Mouse (Mus musculus) T-helper 17 cell (primary cell): Measurements from ENCODE around the gene Lsmem1.

Source experiments
- in situ Hi-C, 2 experiments: fragments of 300-600 bp; cut with MboI, MseI; formaldehyde crosslinking; loops; 1 replicate in 1 of 2; 2 replicates in 1 of 2; pipeline ENCODE4 v1.15.1; 2025; ENCODE audit warnings: high pct_unique_total_duplicates in 2 of 2

Gene Lsmem1

GRCm38 (mm10) chr12:40199302-40199701 is at the start of gene Lsmem1:
Lsmem1 (minus strand) TSS chr12:40199490.
- in situ Hi-C loops, result no loop called here

- in situ Hi-C loops, result loop anchor here (5.0 to 25.0 kb wide), 2 partner anchors 779 to 1689 kb away; no protein-coding TSS in a partner anchor
Measured at GRCm38 (mm10) chr12:40248454-40249180, 49.3 kb upstream of the Lsmem1 start, which contains the start of gene Ifrd1. Ifrd1 (minus strand) TSS chr12:40248504.

DNA sequence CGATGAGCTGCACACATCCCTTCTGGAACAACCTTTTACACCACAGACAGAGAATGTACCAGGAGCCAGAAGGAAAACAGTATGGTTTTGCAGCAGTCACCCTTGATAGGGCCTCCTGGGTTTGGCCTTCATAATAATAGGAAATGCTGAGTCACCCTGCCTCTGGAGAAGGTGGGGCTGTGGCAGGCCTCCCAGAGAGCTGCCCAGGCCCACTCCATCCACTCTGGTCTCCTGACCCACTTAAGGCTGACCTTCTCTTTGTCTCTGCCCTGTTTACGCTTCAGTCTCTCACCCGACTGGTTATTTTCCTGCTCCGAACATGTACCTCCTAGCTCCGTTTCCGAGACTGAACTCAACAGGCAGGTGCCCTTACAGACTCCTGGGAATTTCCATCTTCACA is 48.7 kb upstream of the Lsmem1 start:
- in situ Hi-C loops, result loop anchor here (5.0 to 25.0 kb wide), 2 partner anchors 779 to 1689 kb away; no protein-coding TSS in a partner anchor

DNA sequence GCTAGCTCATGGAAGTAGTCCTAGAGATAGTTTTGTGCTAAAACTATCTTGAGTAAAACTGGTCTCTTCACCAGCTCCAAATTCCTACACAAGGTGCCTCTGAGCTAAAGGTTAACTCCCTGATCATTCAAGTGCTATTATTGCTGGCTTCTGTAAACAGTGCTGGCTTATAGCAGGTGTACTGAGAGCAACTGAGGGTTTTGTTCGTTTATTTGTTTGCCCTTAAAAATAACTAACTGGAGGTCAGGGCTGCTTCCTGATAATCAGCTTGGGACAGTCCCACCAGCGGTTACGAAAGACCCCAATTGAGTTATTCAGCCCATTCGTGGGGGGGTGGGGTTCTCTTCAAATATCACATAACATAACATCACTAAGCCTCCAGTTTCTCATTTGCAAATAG is 48.1 kb upstream of the Lsmem1 start:
- in situ Hi-C loops, result loop anchor here (5.0 to 25.0 kb wide), 2 partner anchors 780 to 1690 kb away; no protein-coding TSS in a partner anchor

DNA sequence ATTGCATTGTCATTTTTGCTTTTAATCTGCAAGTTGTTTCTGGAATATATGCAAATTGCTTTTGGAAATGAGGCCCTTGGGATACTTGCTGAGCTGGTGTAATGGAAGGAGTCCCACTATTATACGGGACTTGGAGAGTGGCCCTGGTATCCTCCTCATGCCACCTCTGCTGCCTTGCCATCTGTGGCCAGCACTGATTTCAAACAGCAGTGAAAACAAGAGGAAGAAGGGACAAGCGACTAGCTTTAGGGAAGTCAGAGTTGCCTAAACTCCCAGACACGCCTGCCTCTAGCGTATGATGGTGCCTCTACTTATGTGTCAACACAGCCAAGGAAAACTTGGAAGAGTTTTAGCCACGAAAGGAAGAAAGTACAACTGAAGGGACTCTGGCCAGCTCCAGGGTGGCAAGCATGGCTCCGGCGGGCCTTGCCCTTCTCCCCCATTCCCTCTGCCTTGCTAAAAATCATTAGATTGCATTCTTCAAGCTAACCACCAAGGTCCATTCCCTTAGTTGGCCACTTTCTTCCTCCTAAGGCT is 46.2 kb upstream of the Lsmem1 start:
- in situ Hi-C loops, result loop anchor here (5.0 to 25.0 kb wide), 2 partner anchors 782 to 1692 kb away; no protein-coding TSS in a partner anchor

GRCm38 (mm10) chr12:40244926-40245325 is 45.6 kb upstream of the Lsmem1 start:
- in situ Hi-C loops, result loop anchor here (5.0 to 25.0 kb wide), 2 partner anchors 782 to 1692 kb away; no protein-coding TSS in a partner anchor

- in situ Hi-C loops, result loop anchor here in 1 of 2 experiments (25.0 kb wide), 1 partner anchor 1693 kb away; no protein-coding TSS in a partner anchor
Measured at GRCm38 (mm10) chr12:40243821-40244221, 44.5 kb upstream of the Lsmem1 start.

GRCm38 (mm10) chr12:40243241-40243640 is 44.0 kb upstream of the Lsmem1 start:
- in situ Hi-C loops, result loop anchor here in 1 of 2 experiments (25.0 kb wide), 1 partner anchor 1694 kb away; no protein-coding TSS in a partner anchor

DNA sequence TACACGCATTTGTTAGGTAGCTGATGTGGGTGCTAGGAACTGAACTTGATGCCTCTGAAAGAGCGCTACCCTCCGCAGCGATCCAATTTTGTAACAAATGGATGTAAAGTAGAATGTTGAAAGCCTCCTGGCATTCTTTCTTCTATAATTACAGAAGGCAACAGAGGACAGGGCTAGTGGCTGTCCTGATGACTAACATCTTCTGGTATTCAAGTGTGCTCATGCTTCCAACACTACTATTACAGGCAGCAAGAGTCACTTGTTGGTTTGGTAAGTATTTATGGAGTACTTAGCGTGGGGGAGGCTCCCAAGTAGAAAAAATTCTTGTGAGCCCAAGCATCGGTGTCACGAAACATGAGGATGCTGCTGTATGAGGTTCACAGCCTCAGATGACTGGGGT is 39.9 kb upstream of the Lsmem1 start:
- in situ Hi-C loops, result loop anchor here in 1 of 2 experiments (25.0 kb wide), 1 partner anchor 1698 kb away; no protein-coding TSS in a partner anchor

DNA sequence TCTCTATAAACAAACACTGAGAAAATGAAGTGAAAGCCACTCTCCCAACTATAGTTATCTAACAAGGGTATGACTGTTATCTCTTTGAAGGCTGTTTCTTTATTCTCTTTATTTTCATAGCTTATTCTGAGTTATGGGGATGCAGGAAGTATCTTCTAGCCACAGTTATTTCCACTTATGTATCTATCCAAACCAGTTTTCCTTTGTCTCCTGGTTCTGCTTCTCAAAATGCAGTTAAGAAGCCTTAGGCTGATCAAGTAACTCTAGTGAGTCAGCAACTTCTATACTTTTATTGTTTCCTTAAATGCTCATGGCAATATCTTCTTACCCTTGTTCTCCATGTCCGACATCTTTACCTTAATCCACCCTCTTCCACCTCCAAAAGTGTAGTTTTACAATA is 32.9 kb upstream of the Lsmem1 start:
- in situ Hi-C loops, result loop anchor here in 1 of 2 experiments (25.0 kb wide), 1 partner anchor 1705 kb away; no protein-coding TSS in a partner anchor

DNA sequence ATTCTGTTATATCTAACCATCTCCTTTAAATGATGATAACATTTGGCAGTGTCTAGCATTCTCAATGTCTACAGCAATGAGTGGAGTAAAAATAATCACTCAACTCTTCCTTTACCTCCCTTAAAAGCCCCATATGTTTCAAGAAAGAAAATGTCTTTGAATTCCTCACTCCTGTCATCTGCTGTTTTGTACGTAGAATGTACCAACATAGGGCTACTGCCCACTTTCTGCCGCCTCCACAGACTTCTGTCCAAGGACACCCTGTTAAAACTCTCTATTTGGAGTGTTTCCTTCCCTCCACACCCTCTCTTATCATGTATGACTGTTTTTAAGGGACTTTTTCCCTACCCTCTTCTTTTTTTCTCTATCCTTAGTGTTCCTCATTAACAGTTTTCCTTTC is 32.3 kb upstream of the Lsmem1 start:
- in situ Hi-C loops, result loop anchor here in 1 of 2 experiments (25.0 kb wide), 1 partner anchor 1706 kb away; no protein-coding TSS in a partner anchor

- in situ Hi-C loops, result loop anchor here in 1 of 2 experiments (10.0 kb wide), 1 partner anchor 220 kb away; the partner anchor contains the start of genes Dock4 and Zfp277
Measured at GRCm38 (mm10) chr12:40224171-40224880, 25.0 kb upstream of the Lsmem1 start.

DNA sequence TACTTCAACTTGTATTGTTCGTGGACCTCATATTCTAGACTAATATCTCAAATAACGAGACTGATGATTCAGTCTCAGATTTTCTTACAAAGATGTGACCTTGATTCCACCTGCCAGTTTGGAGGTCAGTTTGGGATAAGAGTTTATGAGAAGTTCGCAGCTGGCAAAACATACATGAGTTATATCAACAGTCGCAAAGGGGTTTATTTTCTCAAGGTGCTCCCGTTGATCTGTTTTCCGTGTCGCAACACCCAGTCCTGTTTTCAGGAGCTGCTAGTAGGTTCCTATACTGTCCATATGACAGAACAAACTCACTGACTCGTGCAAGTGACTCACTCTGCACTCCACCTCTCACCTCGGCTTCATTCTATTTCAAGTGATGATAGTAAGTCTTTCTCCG is 24.4 kb upstream of the Lsmem1 start:
- in situ Hi-C loops, result loop anchor here in 1 of 2 experiments (10.0 kb wide), 1 partner anchor 221 kb away; the partner anchor contains the start of genes Dock4 and Zfp277

DNA sequence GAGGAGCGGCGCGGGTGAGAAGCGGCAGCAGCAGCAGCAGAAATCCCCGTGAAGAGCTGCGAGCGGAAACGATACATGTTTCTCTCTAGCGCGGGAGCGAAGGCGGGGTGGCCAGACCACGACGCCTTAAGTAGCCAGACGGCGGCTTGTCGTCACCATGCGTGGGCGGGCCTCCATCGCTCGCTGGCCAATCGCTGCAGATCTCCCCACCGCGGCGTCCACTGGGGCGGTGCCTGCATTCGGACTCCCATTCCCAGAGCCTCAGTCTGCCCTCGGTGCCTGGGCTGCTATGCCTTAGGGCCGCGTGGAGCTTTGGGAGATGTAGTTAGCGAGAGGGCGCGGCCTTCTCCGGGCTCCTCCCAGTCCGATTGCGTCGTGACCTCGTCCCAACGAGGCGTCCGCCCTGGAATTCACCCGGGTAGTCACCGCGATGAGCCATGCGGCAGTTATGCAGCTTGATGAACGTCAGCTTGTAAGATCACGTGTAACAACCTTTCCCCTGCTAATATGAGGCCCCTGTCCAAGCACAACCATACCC is 23.9 kb upstream of the Lsmem1 start:
- in situ Hi-C loops, result loop anchor here in 1 of 2 experiments (10.0 kb wide), 1 partner anchor 222 kb away; the partner anchor contains the start of genes Dock4 and Zfp277

DNA sequence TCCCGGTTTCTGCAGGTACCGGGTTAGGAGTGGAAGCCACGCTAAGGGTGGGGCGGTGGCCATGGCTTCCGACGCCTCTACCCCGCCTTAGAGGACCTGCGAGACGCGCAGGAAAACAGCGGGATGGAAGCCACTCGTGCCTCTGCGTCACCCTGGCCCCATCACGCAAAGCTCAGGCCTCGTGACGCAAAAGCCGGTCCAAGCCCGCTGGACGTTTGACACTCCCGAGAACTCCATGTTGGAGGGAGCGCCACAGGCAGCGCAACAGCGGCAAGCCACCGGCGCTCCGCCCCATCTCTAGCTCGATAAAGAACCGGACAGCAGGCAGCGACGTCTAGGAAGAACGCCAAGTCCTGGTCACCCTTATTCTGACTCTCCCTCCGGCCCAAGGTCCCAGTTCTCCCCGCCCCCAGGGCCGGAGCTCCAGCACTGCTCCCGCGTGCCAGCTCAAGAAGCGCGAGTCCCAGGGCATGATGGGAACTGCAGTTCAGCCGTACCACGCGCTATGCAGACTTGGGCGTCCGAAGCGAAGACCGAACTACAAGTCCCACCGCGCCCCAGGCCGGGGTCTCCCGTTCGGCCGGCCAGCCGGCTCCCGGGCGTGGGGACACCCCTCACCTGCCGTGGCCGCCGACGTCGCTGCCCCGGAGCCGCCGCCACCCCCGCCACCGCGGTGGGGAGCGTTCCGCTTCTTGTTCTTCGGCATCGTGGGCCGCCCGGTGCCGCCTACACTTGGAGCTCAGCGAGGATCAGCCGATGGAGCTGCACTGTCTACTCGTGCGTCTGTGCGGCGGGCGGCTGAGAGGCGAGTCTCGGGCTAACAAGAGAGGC is 23.2 kb upstream of the Lsmem1 start:
- in situ Hi-C loops, result loop anchor here in 1 of 2 experiments (10.0 kb wide), 1 partner anchor 222 kb away; the partner anchor contains the start of genes Dock4 and Zfp277

GRCm38 (mm10) chr12:40221611-40222010 is 22.3 kb upstream of the Lsmem1 start:
- in situ Hi-C loops, result loop anchor here in 1 of 2 experiments (10.0 kb wide), 1 partner anchor 223 kb away; the partner anchor contains the start of genes Dock4 and Zfp277

GRCm38 (mm10) chr12:40220896-40221295 is 21.6 kb upstream of the Lsmem1 start:
- in situ Hi-C loops, result loop anchor here in 1 of 2 experiments (10.0 kb wide), 1 partner anchor 224 kb away; the partner anchor contains the start of genes Dock4 and Zfp277

GRCm38 (mm10) chr12:40220001-40220570 is 20.8 kb upstream of the Lsmem1 start:
- in situ Hi-C loops, result loop anchor here in 1 of 2 experiments (10.0 kb wide), 1 partner anchor 225 kb away; the partner anchor contains the start of genes Dock4 and Zfp277

DNA sequence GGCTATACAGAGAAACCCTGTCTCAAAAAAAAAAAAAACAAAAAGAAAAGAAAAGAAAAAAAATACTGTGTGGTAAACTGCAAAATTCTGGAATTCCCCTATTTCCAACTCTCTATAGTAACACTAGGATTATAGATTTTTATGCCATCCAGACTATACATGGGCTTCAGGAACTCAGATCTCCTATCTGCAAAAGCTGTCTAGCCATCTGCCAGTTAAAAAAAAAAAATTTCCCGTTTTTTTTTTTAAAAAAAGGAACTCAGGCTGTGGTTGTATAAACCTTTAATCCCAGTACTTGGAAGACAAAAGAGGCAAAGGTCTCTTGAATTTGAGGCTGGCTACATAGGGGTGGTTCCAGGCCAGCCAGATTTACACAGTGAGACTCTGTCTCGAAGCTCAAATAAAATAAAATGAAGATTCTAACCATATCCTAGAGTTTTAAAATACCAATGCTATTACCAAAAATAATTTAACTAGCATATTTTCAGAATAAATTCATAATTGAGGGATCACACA is 19.2 kb upstream of the Lsmem1 start:
- in situ Hi-C loops, result no loop called here
